Mouse (Mus musculus) neural tube, embryonic 12.5 days (tissue): ENCODE measurements around the gene Prrc2b. TPM values are rescaled to one million over a fixed set of nuclear protein-coding genes. Genes with fewer than 3 reads are reported as not detected.

Experiments
- ATAC-seq: fragments of 200-750 bp; cut with Nextera tagmentation; 2 replicates; pipeline ENCODE4 v1.8.0; 2017; ENCODE audit warnings: low read depth, mild to moderate bottlenecking, moderate TSS enrichment, moderate library complexity; ENCODE audit not compliant: low FRiP score
- H3K27ac ChIP-seq: fragments of 300-500 bp; sonication (generic); 2 replicates; pipeline ENCODE4 v1.5.1; 2016
- H3K27me3 ChIP-seq: fragments of 300-500 bp; sonication (generic); replicated peaks from 2 replicates; pipeline ENCODE4 v1.6.1; 2016; ENCODE audit warnings: mild to moderate bottlenecking
- H3K36me3 ChIP-seq: fragments of 300-500 bp; sonication (generic); 2 replicates; pipeline ENCODE4 v1.6.1; 2016; ENCODE audit warnings: mild to moderate bottlenecking
- H3K4me1 ChIP-seq: fragments of 300-500 bp; sonication (generic); 2 replicates; pipeline ENCODE4 v1.6.1; 2016
- H3K4me2 ChIP-seq: fragments of 300-500 bp; sonication (generic); replicated peaks from 2 replicates; pipeline ENCODE4 v1.6.1; 2016; ENCODE audit warnings: mild to moderate bottlenecking
- H3K4me3 ChIP-seq: fragments of 300-500 bp; sonication (generic); 2 replicates; pipeline ENCODE4 v1.5.1; 2016
- H3K9ac ChIP-seq: fragments of 300-500 bp; sonication (generic); 2 replicates; pipeline ENCODE4 v1.6.1; 2016; ENCODE audit warnings: mild to moderate bottlenecking
- H3K9me3 ChIP-seq: fragments of 300-500 bp; sonication (generic); 2 replicates; pipeline ENCODE4 v1.6.1; 2016; ENCODE audit warnings: mild to moderate bottlenecking
- WGBS: fragments of 180-500 bp; shearing (Covaris S2); methylation state at CpG from one replicate; pipeline ENCODE4 v1.1.7; 2016; 5-methylcytosine and 5-hydroxymethylcytosine counted together
- polyA plus RNA-seq: library from polyadenylated mRNA; unstranded; fragments of >200 nt; fragmentation: Nextera tagmentation; extraction: Ambion mirVana; gene quantifications from 2 replicates; pipeline ENCODE4 v1.2.1, GENCODE M21; 2016

Gene Prrc2b
- polyA plus RNA-seq, 1 experiment from 2014 or later: 106 TPM

GRCm38 (mm10) chr2:32121785-32122184 is 29.1 kb upstream of the Prrc2b start:
- no peak for ATAC-seq
- Histone ChIP-seq H3K4me3 (no peak overlapping the region), H3K9ac (no peak overlapping the region), H3K27me3 (no peaks in the 10 kb centered on the region), H3K9me3 (no peaks in the 10 kb centered on the region), H3K36me3 (no peaks in the 10 kb centered on the region), H3K4me2 (no peak overlapping the region), H3K27ac (no peak overlapping the region), H3K4me1 (0 out of 2 replicates have a peak, but pooled peaks cover 3% of the 10 kb centered on the region)
- WGBS: 79% methylated on average over 2 of the region's 2 CpGs

GRCm38 (mm10) chr2:32127653-32128535 is 23.0 kb upstream of the Prrc2b start:
- no peak overlapping the region for H3K4me3 ChIP-seq
- H3K4me1 ChIP-seq: peaks cover 11% of the 10 kb centered on the region; the same call in 1 of the 2 replicates
- H3K9me3 ChIP-seq: no peaks in the 10 kb centered on the region
- WGBS: 32% methylated on average over 16 of the region's 16 CpGs
- H3K27me3 ChIP-seq: no peaks in the 10 kb centered on the region
- no peak for ATAC-seq
- H3K9ac ChIP-seq: no peak overlapping the region
- no peaks in the 10 kb centered on the region for H3K36me3 ChIP-seq
- H3K27ac ChIP-seq: no peak overlapping the region
- H3K4me2 ChIP-seq: no peak overlapping the region

- Histone ChIP-seq H3K9me3 (no peaks in the 10 kb centered on the region), H3K36me3 (no peaks in the 10 kb centered on the region), H3K27me3 (no peaks in the 10 kb centered on the region), H3K4me1 (peaks cover 11% of the 10 kb centered on the region; the same call in 1 of the 2 replicates), H3K9ac (no peak overlapping the region), H3K27ac (no peak overlapping the region), H3K4me2 (no peak overlapping the region), H3K4me3 (no peak overlapping the region)
- no peak for ATAC-seq
- WGBS: 87% methylated on average over 5 of the region's 5 CpGs
Observed at GRCm38 (mm10) chr2:32128536-32128841, 22.4 kb upstream of the Prrc2b start.

GRCm38 (mm10) chr2:32129383-32130074 is 21.4 kb upstream of the Prrc2b start:
- Histone ChIP-seq H3K4me3 (no peak overlapping the region), H3K9ac (no peak overlapping the region), H3K4me1 (peaks cover 11% of the 10 kb centered on the region; the same call in 1 of the 2 replicates), H3K36me3 (no peaks in the 10 kb centered on the region), H3K27ac (no peak overlapping the region), H3K27me3 (no peaks in the 10 kb centered on the region), H3K4me2 (no peak overlapping the region), H3K9me3 (no peaks in the 10 kb centered on the region)
- 69% methylated on average over 11 of the region's 11 CpGs for WGBS
- no peak for ATAC-seq

GRCm38 (mm10) chr2:32130435-32130834 is 20.4 kb upstream of the Prrc2b start:
- Histone ChIP-seq H3K4me3 (no peak overlapping the region), H3K36me3 (no peaks in the 10 kb centered on the region), H3K27me3 (no peaks in the 10 kb centered on the region), H3K4me1 (peaks cover 11% of the 10 kb centered on the region; the same call in 1 of the 2 replicates), H3K9me3 (no peaks in the 10 kb centered on the region), H3K9ac (no peak overlapping the region), H3K27ac (no peak overlapping the region), H3K4me2 (no peak overlapping the region)
- ATAC-seq: no peak
- WGBS: 37% methylated on average over 6 of the region's 6 CpGs

GRCm38 (mm10) chr2:32131205-32131834 is 19.6 kb upstream of the Prrc2b start:
- H3K27me3 ChIP-seq: no peaks in the 10 kb centered on the region
- no peak overlapping the region for H3K27ac ChIP-seq
- H3K9ac ChIP-seq: no peak overlapping the region
- H3K36me3 ChIP-seq: no peaks in the 10 kb centered on the region
- H3K4me1 ChIP-seq: peaks cover 11% of the 10 kb centered on the region; the same call in 1 of the 2 replicates
- 87% methylated on average over 9 of the region's 9 CpGs for WGBS
- no peak overlapping the region for H3K4me3 ChIP-seq
- no peak overlapping the region for H3K4me2 ChIP-seq
- no peak for ATAC-seq
- H3K9me3 ChIP-seq: no peaks in the 10 kb centered on the region

GRCm38 (mm10) chr2:32131866-32132566 is 18.9 kb upstream of the Prrc2b start:
- Histone ChIP-seq H3K4me3 (no peak overlapping the region), H3K27ac (no peak overlapping the region), H3K4me1 (peaks cover 12% of the 10 kb centered on the region), H3K4me2 (no peak overlapping the region), H3K9ac (no peak overlapping the region), H3K36me3 (no peaks in the 10 kb centered on the region), H3K9me3 (no peaks in the 10 kb centered on the region), H3K27me3 (no peaks in the 10 kb centered on the region)
- WGBS: 71% methylated on average over 6 of the region's 6 CpGs
- no peak for ATAC-seq

- ATAC-seq: no peak
- WGBS: 4% methylated on average over 12 of the region's 12 CpGs
Observed at GRCm38 (mm10) chr2:32132567-32132992, 18.3 kb upstream of the Prrc2b start.

GRCm38 (mm10) chr2:32134039-32134438 is 16.8 kb upstream of the Prrc2b start:
- Histone ChIP-seq H3K4me1 (peaks cover 10% of the 10 kb centered on the region), H3K4me2 (no peak overlapping the region), H3K9ac (no peak overlapping the region), H3K27ac (no peak overlapping the region), H3K36me3 (no peaks in the 10 kb centered on the region), H3K4me3 (no peak overlapping the region), H3K9me3 (no peaks in the 10 kb centered on the region), H3K27me3 (no peaks in the 10 kb centered on the region)
- WGBS: 8% methylated on average over 2 of the region's 2 CpGs
- ATAC-seq: no peak

More at GRCm38 (mm10) chr2:32132567-32132992, 18.3 kb upstream of the Prrc2b start:
- Histone ChIP-seq H3K9me3 (no peaks in the 10 kb centered on the region), H3K4me2 (0 out of 2 replicates have a peak overlapping the region, but pooled peaks have one; percentile 30), H3K27me3 (no peaks in the 10 kb centered on the region), H3K9ac (no peak overlapping the region), H3K27ac (no peak overlapping the region), H3K4me1 (peaks cover 14% of the 10 kb centered on the region), H3K36me3 (no peaks in the 10 kb centered on the region), H3K4me3 (no peak overlapping the region)

GRCm38 (mm10) chr2:32137667-32138266 is 13.1 kb upstream of the Prrc2b start:
- peak; percentile 96 for ATAC-seq
- under 1% methylated on average over 40 of the region's 40 CpGs for WGBS
- no peaks in the 10 kb centered on the region for H3K36me3 ChIP-seq

GRCm38 (mm10) chr2:32139377-32139776 is 11.5 kb upstream of the Prrc2b start:
- no peak overlapping the region for H3K9ac ChIP-seq
- no peak overlapping the region for H3K4me3 ChIP-seq
- H3K4me1 ChIP-seq: peaks cover 3% of the 10 kb centered on the region; the same call in 1 of the 2 replicates
- no peak for ATAC-seq
- WGBS: 81% methylated on average over 5 of the region's 5 CpGs
- no peaks in the 10 kb centered on the region for H3K36me3 ChIP-seq
- no peak overlapping the region for H3K27ac ChIP-seq
- H3K27me3 ChIP-seq: no peaks in the 10 kb centered on the region; the same call in 1 of the 2 replicates
- no peaks in the 10 kb centered on the region for H3K9me3 ChIP-seq
- no peak overlapping the region for H3K4me2 ChIP-seq

More at GRCm38 (mm10) chr2:32137667-32138266, 13.1 kb upstream of the Prrc2b start:
- H3K4me1 ChIP-seq: peaks cover 3% of the 10 kb centered on the region; the same call in 1 of the 2 replicates
- H3K9ac ChIP-seq: peak overlapping the region; percentile 72
- peak overlapping the region; percentile 62 for H3K4me3 ChIP-seq
- peak overlapping the region; percentile 79 for H3K27ac ChIP-seq
- no peaks in the 10 kb centered on the region; the same call in 1 of the 2 replicates for H3K27me3 ChIP-seq
- no peaks in the 10 kb centered on the region for H3K9me3 ChIP-seq
- peak overlapping the region; percentile 86 for H3K4me2 ChIP-seq
